Mouse (Mus musculus) spleen, postnatal 36 days (tissue): Measurements from ENCODE around the gene 9530068E07Rik.

Experiments used
- DNase-seq, 2 experiments: peaks; one replicate each; pipeline ENCODE4 v3.0.0; 2022; ENCODE audit warnings: low spot score in 2 of 2, mixed read lengths in 1 of 2

Gene 9530068E07Rik

DNA sequence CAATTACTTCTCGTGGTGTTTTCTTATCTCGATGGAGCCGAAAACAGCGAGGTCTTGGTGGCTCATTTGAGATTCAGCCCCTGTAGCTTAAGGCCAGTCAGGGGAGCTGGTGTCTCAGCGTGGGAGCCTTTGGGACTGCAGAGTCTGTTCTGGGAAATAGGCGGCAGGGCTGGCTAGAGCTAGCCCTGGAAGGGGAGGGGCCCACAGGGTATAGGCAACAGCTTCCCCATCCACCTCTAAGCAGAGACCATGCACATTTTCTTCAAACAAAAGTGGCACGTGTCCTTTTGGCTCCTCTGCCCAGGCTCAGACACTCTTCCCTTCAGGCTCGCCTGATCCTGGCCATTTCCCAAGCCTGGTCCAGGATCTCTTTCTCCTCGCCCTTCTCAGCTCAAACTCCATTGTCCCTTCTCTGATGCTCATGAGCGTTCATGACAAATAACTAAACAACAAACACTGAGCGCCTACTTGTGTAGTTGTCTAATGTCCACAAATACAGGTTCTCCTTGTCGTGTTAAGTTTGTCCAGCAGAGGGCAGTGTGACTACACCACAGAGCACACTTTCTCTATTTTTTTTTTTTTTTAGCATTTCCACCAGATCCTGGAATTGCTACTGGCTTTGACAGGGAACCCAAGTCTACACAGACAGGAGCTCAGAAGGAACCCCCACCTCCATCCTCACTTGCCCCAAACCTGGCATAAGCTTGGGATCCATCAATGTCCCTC lies 25.0 kb downstream of the 9530068E07Rik start:
- DNase-seq = peak in 1 of 2 experiments; percentile 10

DNA sequence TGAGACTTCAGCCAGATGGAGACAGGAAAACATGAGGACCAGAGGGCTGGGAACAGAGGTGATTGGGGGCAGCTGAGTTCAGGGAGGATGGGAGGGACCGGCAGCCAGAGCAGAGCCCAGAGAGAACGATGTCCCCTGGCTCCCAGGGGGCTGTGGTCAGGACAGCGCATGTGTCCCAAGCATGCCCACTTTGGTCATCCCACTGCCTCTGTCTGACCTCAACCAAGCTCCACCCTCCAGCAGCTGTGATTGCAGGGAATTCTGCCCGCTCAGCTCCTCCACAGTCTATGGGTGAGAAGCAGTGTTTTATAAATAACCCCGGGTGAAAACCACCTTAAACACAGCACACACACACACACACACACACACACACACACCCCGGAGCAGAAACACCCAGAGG lies 33.2 kb downstream of the 9530068E07Rik start:
- no peak for DNase-seq

DNA sequence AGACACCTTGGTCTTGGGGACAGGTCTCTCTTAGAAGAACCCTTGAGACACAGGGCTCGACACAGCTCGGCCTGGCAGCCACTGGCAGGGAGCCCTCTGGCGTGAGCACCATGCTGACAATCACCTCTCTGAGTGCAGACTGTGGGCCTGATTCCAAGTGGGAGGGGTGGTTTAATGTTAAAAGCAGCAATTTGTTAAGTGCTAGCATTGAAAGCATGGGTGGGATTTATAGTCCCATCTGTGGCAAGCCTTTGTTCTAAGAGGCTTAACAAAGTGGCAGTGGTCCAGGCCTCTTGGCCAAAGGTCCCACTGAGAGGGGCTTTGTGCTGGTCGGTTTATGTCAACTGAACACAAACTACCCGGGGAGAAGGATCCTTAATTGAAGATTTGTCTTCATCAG lies 35.4 kb downstream of the 9530068E07Rik start:
- no peak for DNase-seq

DNA sequence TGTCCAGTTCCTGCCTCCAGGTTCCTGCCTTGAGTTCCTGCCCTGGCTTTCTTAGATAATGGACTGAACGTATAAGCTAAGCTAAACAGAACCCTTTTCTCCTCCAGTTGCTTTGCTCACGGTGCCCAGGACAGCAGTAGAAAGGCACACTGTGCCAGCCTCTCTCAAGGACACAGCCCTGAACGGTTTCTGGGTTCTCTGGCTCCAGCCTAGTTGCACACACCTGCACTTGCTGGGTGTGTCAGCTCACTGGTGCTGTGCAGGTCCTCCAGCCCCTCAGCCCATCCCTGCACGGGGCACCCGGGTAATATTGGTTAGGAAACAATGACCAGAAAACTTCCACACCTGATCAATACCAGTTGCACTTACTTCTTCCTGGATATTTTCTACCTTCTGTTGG lies 35.9 kb downstream of the 9530068E07Rik start:
- no peak for DNase-seq

DNA sequence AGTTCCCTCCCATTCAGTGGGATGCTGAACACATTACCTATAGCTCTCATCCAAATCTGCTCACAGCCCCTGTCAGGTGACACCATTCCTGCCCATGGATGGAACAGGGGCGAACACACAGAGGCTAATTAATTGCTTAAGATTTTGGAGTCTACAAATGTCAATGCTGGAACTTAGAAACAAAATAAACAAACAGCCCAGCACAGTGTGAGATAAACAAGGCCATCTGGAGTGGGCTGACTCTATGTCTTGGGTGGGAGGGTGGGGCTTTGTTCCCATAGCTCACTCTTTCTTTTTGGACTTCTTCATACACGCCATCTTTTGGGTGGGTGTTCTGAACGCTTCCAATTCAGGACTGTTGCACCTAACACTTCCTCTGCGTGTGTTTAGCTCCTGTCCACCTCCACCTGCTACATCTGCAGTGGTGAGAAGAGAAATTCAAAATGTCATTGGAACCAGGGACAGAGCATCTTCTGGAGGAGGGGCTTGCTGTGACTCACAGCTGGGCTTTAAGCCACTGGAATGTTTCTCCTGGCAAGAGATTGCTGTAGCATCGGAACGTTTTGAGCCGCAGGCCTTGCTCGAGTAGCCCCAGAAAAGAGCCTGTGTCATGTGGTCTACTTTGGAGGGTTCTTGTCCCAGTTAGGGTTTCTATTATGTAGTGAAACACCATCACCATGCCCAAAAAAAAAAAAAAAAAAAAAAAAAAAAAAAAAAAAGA lies 37.0 kb downstream of the 9530068E07Rik start:
- DNase-seq = no peak

DNA sequence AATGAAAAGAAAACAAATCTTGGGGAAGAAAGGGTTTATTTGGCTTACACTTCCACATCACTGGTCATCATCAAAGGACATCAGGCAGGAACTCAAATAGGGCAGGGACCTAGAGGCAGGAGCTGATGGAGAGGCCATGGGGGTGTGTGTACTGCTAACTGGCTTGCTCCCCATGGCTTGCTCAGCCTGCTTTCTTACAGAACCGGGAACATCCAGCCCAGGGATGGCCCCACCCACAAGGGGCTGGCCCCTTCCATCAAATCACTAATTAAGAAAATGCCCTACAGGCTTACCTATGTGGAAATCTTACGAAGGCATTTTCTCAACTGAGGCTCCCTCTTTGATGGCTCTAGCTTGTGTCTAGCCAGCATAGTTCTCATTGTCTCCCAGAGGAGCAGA lies 37.6 kb downstream of the 9530068E07Rik start:
- no peak for DNase-seq

DNA sequence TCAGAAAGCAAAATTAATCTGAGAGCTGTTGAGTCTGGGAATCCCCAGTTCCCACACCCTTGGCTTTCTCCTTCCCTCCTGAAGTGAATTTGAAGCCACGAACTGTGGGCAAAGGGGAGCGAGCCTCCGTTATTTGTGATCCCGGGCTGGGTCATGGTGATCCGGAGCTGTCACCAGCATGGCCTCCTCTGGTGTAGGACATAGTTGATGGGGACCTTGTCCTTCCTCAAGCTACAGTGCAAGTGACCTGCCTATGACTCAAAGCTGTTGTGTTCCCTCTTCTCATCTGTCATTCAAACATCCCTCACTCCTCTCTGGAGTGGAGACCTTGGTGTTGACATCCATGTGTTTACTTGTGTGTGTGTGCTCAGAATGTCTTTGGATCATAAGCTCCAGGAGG lies 39.2 kb downstream of the 9530068E07Rik start:
- DNase-seq = no peak

DNA sequence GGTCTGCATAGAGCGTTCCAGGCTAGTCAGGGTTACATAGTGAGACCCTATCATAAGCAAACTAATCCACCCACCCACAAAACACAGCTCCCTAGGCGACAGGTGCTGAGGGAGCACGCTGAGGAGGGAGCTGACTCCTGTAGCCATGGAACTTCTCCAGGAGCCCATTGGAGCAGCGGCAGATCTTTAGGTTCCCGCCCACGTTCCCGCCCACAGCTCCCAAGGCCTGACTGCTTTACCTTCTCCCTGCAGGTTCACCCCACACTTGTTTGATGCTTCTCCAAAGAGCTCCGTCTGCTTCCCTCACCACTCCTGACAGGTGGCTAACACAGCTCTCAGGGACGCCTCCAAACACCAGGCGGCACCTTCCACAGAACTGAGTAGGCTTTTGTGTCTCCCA lies 40.9 kb downstream of the 9530068E07Rik start:
- no peak for DNase-seq

DNA sequence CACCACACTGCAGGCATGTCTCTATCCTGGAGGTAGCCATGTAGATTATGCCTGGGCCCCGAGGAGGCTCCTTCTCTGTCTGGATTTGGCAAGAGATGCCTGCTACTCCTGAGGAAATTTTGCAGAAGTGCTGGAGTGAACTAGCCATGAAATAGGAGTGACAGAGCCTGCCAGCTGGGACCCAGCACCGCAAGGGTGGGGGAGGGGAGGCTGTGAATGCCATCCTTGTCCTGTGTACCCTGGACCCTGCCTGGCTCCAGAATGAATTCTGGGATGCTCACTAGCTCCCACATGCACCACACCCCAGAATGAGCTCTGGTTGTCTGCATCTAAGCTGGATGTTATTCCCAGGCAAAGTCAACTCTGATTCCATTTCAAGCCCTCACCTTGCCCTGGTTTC lies 44.9 kb downstream of the 9530068E07Rik start:
- DNase-seq = no peak

DNA sequence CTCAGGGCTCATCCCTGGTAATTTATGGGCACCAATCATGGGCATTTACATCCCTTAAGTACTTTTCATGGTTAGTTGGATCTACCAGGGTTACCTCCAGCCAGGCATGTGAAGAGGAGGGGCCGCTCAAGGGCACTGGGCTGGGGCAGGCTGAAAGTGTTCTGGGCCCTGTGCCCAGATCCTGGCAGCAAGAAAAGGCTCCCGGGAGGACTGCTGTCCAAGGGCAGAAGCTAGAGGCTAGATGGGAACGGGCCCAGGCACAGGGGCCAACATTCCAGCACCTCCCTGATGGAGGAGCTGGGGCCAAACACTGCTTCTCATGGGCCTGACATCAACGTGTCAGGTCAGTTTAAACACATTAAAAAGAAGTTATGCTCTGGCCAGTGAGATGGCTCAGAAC lies 51.0 kb downstream of the 9530068E07Rik start:
- DNase-seq = no peak

DNA sequence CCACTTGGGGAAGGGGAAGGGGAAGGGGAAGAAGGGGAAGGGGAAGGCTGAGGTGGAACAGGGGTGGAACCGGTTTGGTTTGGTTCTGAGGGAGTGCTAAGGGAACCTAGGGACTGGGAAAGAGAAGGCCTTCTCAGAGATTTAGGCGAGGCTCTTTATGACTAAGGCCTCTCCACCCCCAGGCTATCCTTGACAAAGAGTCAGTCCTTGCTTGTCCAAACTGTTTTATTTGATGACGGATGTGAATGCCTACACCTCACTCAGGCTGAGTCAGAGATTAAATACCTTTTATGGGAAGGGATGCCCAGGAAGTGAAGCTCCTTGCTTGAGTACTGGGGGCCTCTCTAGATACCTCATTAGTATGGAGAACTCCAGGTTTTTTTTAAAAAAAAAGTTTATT lies 52.8 kb downstream of the 9530068E07Rik start:
- DNase-seq = no peak

DNA sequence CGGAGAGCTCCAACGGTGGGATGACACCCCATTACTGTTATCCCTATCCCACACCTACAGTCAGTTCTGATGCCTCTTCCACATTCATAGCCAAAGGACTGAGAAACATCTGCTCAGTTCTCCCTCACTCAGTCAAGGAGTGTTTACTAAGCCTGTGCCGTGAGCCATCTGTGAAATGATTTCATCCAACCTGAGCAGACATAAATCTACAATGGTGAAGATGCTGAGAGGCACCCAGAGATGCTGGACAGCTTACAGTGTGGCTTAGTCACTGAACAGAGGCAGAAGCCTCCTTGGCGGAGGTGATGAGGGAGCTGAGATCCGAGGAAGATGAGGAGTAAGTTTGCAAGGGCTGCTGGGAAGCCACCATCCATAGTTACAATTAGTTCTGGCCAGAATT lies 62.1 kb downstream of the 9530068E07Rik start:
- no peak for DNase-seq
